Mouse (Mus musculus) heart, embryonic 14.5 days (tissue): ENCODE results near the gene Nudt6. TPM values are rescaled to one million over a fixed set of nuclear protein-coding genes. Genes with fewer than 3 reads are reported as not detected.

Experiments used
- ATAC-seq: fragments of 200-750 bp; cut with Nextera tagmentation; 2 replicates; pipeline ENCODE4 v1.8.0; 2017; ENCODE audit warnings: low read depth, moderate TSS enrichment; ENCODE audit not compliant: insufficient number of reproducible peaks, insufficient read depth, low FRiP score
- H3K27ac ChIP-seq, 2 experiments: fragments of 200-500 bp in 1 of 2; fragments of 300-500 bp in 1 of 2; sonication (generic) in 1 of 2; replicated peaks in 1 of 2; 2 replicates each; pipeline ENCODE4 v1.5.1; 2012 to 2014; ENCODE audit warnings: low read depth in 2 of 2, low read length in 2 of 2, control low read depth in 1 of 2, mild to moderate bottlenecking in 1 of 2, mixed read lengths in 1 of 2; ENCODE audit not compliant: control insufficient read depth in 1 of 2, insufficient read depth in 1 of 2
- H3K27me3 ChIP-seq: fragments of 300-500 bp; sonication (generic); 2 replicates; pipeline ENCODE4 v1.6.1; 2014; ENCODE audit warnings: mild to moderate bottlenecking, low read length, control low read depth; ENCODE audit not compliant: control insufficient read depth, insufficient read depth
- H3K36me3 ChIP-seq: fragments of 300-500 bp; sonication (generic); 2 replicates; pipeline ENCODE4 v1.6.1; 2014; ENCODE audit warnings: mild to moderate bottlenecking, control low read depth, low read length, mixed read lengths; ENCODE audit not compliant: control insufficient read depth, insufficient read depth
- H3K4me1 ChIP-seq, 2 experiments: fragments of 200-500 bp in 1 of 2; fragments of 300-500 bp in 1 of 2; sonication (generic) in 1 of 2; 2 replicates each; pipeline ENCODE4 v1.6.1; 2012 to 2014; ENCODE audit warnings: low read length in 2 of 2, control low read depth in 1 of 2, mixed read lengths in 1 of 2; ENCODE audit not compliant: control insufficient read depth in 2 of 2, insufficient read depth in 2 of 2
- H3K4me2 ChIP-seq: fragments of 300-500 bp; sonication (generic); 2 replicates; pipeline ENCODE4 v1.6.1; 2014; ENCODE audit warnings: mild to moderate bottlenecking, low read length
- H3K4me3 ChIP-seq, 2 experiments: fragments of 200-500 bp in 1 of 2; fragments of 300-500 bp in 1 of 2; sonication (generic) in 1 of 2; 2 replicates each; pipeline ENCODE4 v1.5.1; 2012 to 2014; ENCODE audit warnings: low read length in 2 of 2, mild to moderate bottlenecking in 2 of 2, control low read depth in 1 of 2, low read depth in 1 of 2, moderate library complexity in 1 of 2; ENCODE audit not compliant: control insufficient read depth in 1 of 2, insufficient read depth in 1 of 2
- H3K9ac ChIP-seq: fragments of 300-500 bp; sonication (generic); 2 replicates; pipeline ENCODE4 v1.6.1; 2014; ENCODE audit warnings: mild to moderate bottlenecking, low read length
- H3K9me3 ChIP-seq: fragments of 300-500 bp; sonication (generic); 2 replicates; pipeline ENCODE4 v1.6.1; 2016; ENCODE audit warnings: low read length, control low read depth; ENCODE audit not compliant: control insufficient read depth
- WGBS: fragments of 180-500 bp; shearing (Covaris S2); extraction: QIAGEN DNeasy Blood & Tissue Kit; methylation state at CpG from one replicate; pipeline ENCODE4 v1.1.7; 2014; 5-methylcytosine and 5-hydroxymethylcytosine counted together
- polyA plus RNA-seq: library from polyadenylated mRNA; unstranded; fragments of >200 nt; fragmentation: Nextera tagmentation; extraction: Ambion mirVana; gene quantifications from 2 replicates; pipeline ENCODE4 v1.2.1, GENCODE M21; 2014

Gene Nudt6
- 12.8 and 13.6 TPM in 2 replicates for polyA plus RNA-seq

DNA sequence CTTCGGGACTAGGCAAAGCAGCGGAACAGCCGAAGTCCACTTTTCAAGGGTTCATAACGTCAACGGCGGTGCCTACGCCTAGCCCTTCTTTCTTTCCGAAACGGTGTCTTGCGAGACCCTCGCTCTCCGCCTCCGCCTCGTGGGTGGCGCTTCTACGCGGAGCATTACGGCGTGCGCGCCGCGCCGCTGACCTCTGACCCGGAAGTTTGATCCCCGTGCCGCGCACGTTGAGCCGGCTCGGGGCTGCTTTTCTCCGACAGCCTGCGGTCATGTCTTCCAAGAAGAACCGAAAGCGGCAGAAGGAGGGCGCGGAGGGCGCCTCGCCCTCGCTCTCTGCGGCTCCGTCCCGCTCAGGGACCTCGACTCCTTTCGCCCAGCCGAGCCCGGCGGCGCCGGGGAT, at the start of gene Nudt6:
Gene Nudt6, minus strand, starts transcription at position 140 of the 400 bp plus-strand sequence.
- peaks cover 7% of the 10 kb centered on the region for H3K36me3 ChIP-seq
- peak within 1 kb of the TSS; percentile 88 for H3K9ac ChIP-seq
- peaks cover 0 to 13% of the 10 kb centered on the region in 2 experiments; a peak in 3 of 4 replicates for H3K4me1 ChIP-seq
- H3K27ac ChIP-seq, result peak within 1 kb of the TSS; percentile 84 to 94
- WGBS, result under 1% methylated on average over 50 of the region's 50 CpGs
- peak within 1 kb of the TSS; percentile 87 to 100 for H3K4me3 ChIP-seq
- H3K4me2 ChIP-seq, result peak within 1 kb of the TSS; percentile 88
- ATAC-seq, result peak; percentile 83
- H3K9me3 ChIP-seq, result no peaks in the 10 kb centered on the region
- H3K27me3 ChIP-seq, result no peaks in the 10 kb centered on the region

DNA sequence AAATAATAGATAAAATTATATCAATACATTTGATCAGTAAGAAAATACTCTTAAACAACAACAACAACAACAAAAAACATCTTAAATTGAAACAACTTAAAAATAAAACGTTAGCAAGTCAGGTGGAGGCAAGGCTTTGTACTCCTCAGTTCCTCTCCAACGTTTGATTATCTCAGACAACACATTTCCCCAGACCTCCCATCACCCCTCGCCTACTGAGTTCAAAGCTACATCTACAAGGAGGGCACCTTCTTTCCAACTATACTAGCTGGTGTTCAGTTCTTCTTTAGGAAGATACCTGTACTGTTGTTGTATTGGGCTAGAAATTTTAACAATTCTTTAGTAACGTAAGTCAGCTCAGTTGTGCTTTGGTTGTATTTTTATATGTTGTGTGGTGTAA, 49.3 kb upstream of the Nudt6 start:
- WGBS, result 76% methylated on average over 4 of the region's 4 CpGs

DNA sequence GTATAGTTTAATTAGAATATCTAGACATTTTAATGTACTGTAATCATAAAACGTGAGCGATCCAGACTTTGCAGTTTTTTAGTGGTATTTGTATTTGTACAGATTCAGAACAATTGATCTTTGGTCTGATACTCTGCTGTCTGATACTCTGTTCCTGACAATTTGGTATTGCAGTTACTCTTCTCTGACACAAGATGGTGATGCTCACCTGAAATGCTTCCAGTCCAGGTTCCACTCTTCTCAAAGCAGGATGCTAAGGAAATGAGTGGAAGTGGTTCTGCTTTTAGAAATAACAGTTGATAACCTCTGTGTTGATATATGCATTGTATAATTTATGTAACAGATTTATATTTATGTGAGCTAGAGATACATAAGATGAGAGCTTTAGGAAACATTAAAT, 48.2 kb upstream of the Nudt6 start:
- H3K27ac ChIP-seq, result no peak overlapping the region
- H3K27me3 ChIP-seq, result no peaks in the 10 kb centered on the region
- no peak overlapping the region for H3K4me2 ChIP-seq
- H3K4me1 ChIP-seq, result no peaks in the 10 kb centered on the region
- 0 out of 2 replicates have a peak, but pooled peaks cover 10% of the 10 kb centered on the region for H3K36me3 ChIP-seq
- H3K4me3 ChIP-seq, result no peak overlapping the region
- H3K9ac ChIP-seq, result no peak overlapping the region
- no peak for ATAC-seq
- WGBS, result 87% methylated on average over 2 of the region's 2 CpGs
- no peaks in the 10 kb centered on the region for H3K9me3 ChIP-seq

More for the DNA sequence above, 49.3 kb upstream of the Nudt6 start:
- H3K4me1 ChIP-seq, result no peaks in the 10 kb centered on the region
- H3K27me3 ChIP-seq, result no peaks in the 10 kb centered on the region
- H3K9me3 ChIP-seq, result no peaks in the 10 kb centered on the region
- 0 out of 2 replicates have a peak, but pooled peaks cover 10% of the 10 kb centered on the region for H3K36me3 ChIP-seq
- H3K4me2 ChIP-seq, result no peak overlapping the region
- no peak overlapping the region for H3K9ac ChIP-seq
- H3K4me3 ChIP-seq, result no peak overlapping the region
- H3K27ac ChIP-seq, result no peak overlapping the region
- ATAC-seq, result no peak

DNA sequence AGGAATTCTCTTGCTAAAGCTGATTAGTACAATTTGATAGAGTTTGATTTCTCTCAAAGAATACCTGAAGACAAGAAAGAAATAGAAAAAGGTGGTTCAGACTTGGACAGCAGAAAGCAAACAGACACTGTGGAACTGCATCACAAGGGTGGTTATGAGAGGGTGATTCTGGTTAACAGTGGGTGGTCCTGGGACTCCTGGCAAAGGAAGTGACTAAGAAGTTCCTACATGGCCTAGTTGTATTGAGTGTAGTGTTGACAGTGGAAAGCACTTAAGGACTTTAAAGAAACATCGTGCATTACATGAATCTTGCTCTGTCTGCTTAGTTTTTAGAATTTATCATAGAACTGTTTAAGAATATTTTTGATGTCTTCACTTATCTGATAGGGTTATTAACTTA, 36.0 kb upstream of the Nudt6 start:
- Histone ChIP-seq H3K9me3 (no peaks in the 10 kb centered on the region), H3K27me3 (no peaks in the 10 kb centered on the region), H3K4me1 (no peaks in the 10 kb centered on the region), H3K9ac (no peak overlapping the region), H3K27ac (no peak overlapping the region), H3K4me3 (no peak overlapping the region), H3K36me3 (peaks cover 21% of the 10 kb centered on the region), H3K4me2 (no peak overlapping the region)
- 67% methylated on average over 1 of the region's 1 CpGs for WGBS
- ATAC-seq, result no peak

DNA sequence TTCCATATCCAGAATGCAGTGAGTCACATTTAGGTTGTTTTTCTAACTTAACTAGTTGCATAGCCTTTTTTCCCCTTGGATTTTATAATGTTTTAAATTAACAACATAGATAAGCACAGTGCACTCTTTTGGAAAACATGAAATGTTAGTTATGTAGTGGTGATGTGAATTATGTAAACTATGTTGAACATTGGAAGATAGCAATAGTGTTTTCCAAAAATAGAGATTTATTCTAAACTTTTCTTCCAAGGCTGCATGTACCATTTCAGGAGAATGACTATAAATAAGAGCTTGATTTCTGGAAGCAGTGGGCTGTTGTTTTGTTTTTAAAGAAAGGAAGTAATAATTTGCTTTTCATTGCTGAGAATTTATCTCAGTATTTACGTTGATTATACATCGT, 23.4 kb upstream of the Nudt6 start:
- H3K4me2 ChIP-seq, result no peak overlapping the region
- H3K36me3 ChIP-seq, result peaks cover 21% of the 10 kb centered on the region
- H3K9me3 ChIP-seq, result no peaks in the 10 kb centered on the region
- no peak overlapping the region for H3K27ac ChIP-seq
- 83% methylated on average over 2 of the region's 2 CpGs for WGBS
- no peaks in the 10 kb centered on the region for H3K4me1 ChIP-seq
- no peak for ATAC-seq
- H3K9ac ChIP-seq, result no peak overlapping the region
- no peaks in the 10 kb centered on the region for H3K27me3 ChIP-seq
- H3K4me3 ChIP-seq, result no peak overlapping the region

DNA sequence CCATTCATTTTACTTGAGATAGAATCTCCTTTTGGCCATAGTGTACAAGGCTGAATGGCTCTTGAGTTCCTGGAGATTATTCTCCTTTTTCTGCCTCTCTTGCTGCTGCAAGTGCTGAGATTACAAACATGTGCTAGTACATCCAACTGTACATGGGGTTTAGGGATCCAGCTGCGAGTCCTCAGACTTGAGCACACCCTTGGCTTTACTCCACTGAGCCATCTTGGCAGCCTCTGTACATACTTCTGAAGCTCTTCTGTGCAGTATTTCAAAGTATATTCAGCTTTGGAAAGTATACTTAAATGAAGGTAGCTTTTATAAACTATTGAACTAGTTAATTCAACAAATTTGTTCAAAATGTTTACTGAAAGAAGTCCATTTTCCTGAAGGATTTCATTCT, 19.8 kb upstream of the Nudt6 start:
- Histone ChIP-seq H3K4me1 (no peaks in the 10 kb centered on the region), H3K27ac (no peak overlapping the region), H3K4me3 (no peak overlapping the region), H3K27me3 (no peaks in the 10 kb centered on the region), H3K9me3 (no peaks in the 10 kb centered on the region), H3K4me2 (no peak overlapping the region), H3K36me3 (peaks cover 43% of the 10 kb centered on the region), H3K9ac (no peak overlapping the region)
- ATAC-seq, result no peak
- 78% methylated on average over 1 of the region's 1 CpGs for WGBS

DNA sequence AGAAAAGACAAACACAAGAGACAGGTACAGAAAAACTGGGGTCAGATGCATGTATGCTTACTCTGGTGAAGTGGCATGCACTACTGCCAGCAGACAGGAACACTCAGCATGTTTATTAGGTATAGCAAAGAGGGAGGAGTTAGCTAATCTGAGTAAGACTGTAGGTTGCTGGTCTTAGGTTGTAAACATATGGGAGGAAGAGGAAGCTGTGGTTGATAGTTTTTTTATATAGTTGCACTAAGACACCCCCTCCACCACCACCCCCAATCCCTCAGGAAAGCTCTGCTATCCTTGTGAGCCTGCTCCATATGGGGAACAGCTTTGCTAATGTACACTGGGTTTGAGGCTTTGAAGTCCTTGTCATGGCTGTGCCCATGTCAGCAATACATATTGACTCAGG, 10.3 kb upstream of the Nudt6 start:
- Histone ChIP-seq H3K9ac (no peak overlapping the region), H3K27ac (no peak overlapping the region), H3K36me3 (peaks cover 64% of the 10 kb centered on the region), H3K9me3 (no peaks in the 10 kb centered on the region), H3K4me3 (no peak overlapping the region), H3K4me1 (no peaks in the 10 kb centered on the region), H3K4me2 (no peak overlapping the region), H3K27me3 (no peaks in the 10 kb centered on the region)
- no peak for ATAC-seq

DNA sequence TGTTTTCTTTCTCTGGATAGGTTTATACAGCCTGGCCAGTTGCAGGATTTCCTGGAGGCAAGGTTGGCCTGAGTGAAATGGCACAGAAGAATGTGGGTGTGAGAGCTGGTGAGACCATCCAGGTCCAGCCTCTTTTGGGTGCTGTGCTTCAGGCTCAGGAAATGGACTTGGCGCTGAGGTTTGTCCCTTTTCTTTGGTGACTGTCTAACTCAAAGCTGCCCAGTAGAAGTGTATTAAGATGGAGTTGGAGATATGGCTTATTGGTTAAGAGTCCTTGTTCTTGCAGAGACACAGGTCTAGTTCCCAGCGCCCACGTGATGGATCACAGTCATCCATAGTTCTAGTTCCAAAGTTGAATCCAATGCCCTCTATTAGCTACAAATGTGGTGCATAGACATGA, 6.1 kb upstream of the Nudt6 start:
- 91% methylated on average over 3 of the region's 3 CpGs for WGBS

More for the DNA sequence above, 6.1 kb upstream of the Nudt6 start:
- Histone ChIP-seq H3K27me3 (no peaks in the 10 kb centered on the region), H3K9ac (no peak overlapping the region), H3K27ac (no peak overlapping the region), H3K4me3 (no peak overlapping the region), H3K4me1 (peaks cover 0 to 4% of the 10 kb centered on the region in 2 experiments; a peak in 2 of 4 replicates), H3K4me2 (no peak overlapping the region), H3K9me3 (no peaks in the 10 kb centered on the region), H3K36me3 (peaks cover 48% of the 10 kb centered on the region)
- no peak for ATAC-seq
